Mouse (Mus musculus): ENCODE results near the gene Zfp938.

Zfp938 gene

GRCm38 (mm10) chr10:82240742-82241400 lies at the start of gene Zfp938:
TSS of gene Zfp938 (minus strand) at chr10:82241280.
- peak; percentile 84 for DNase-seq (ENCODE audit: inconsistent ontology term)

DNA sequence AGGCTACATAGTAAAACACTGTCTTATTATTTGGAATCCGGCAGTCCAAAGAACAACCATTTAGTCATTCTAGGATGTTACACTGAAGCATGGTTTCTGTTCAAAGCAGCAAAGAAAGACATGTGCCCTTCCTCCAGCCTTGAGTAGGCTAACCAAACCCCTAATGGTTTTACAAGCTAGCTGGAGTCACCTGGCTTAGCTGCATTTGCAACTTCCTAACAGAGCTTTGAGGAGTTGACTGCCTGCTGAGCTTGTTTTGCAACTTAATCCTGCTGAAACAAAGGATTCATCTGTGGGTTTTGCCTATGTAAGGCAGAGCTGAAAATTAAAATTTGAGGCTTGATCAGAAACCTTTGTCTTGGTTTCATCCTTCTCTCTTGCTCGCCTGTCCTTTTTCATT lies 16.3 kb upstream of the Zfp938 start:
- no peak for DNase-seq (ENCODE audit: inconsistent ontology term)

DNA sequence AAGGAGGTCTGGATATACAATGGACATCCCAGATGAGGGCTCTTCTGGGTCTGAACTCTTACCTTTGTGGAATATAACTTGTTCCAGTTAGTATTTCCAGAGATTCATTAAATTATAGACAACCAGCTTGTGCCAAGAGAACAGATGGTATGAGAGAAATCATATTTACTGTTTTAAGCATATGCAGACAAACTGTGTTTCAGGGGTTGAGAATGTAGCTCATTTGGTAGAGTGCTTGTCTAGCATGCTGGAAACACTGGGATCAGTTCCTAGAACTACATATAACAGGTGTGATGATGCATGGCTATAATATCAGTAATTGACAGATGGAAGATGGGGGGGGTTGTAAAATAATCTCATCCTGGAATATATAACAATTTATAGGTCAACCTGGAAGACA lies 3.9 kb upstream of the Zfp938 start:
- DNase-seq (ENCODE audit: inconsistent ontology term): no peak

DNA sequence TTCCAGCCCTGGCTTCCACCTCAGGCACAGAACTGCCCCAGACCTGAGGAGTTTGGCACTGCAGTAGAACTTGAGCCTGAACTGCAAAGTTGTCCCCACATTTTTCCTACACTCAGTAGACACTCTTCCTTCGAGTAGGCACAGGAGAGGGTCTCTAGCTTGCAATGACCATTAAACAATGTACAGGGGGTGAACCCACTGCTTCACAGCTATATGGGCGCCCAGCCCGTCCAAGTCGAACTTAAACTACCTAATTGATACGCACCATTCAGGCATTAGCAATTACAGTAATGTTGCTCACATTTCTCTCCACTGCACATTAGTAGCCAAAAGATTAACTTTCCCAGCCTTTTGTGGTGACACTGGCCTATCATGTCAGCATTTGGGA lies 315 bp upstream of the Zfp938 start:
- DNase-seq (ENCODE audit: inconsistent ontology term): no peak

DNA sequence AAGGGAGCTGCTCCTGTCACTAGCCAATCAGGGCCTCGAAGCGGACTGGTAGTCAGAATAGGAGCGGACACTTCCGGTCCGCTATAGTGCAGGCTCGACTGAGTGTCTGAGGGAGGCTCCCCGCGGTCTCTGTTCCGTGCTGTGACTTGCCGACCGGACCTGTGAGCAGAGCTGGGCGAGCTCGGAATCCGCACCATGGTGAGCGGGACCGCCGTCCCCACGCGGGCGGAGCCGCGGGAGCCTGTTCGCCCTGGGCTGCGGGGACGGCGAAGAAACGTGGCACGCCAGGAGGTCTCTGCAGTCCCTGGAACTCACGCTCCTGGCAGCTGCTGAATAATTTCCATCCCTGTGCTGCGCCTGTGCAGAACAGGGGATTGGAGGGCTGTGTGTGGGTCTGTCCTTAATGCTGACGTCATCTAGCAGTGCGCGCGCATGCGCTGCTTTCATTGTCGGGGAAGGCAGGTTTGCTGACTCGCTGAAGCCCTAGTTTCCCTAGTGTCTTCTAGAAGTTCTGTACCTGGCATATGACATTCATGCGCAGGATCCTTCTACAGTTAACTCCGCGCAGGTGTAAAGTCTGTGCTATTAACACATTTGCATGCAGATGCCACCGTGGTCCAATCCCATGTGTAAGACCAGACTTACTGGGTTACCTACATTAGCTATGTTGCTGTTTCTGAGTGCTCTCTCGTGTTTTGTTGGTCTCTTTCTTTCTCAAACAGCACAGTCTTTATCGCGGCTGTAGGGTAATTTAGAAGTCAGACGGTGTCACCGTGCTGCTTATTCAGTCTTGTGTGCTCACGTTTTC lies 62.6 kb downstream of the Zfp938 start:
- peak; percentile 90 for DNase-seq (ENCODE audit: inconsistent ontology term)
